Mouse (Mus musculus): Measurements from ENCODE around the gene Lrp10.

- TF ChIP-seq POLR2A (IDR thresholded peaks at IDR 0.05; ENCODE audit: low read depth, low read length) (no peak), CTCF (IDR thresholded peaks at IDR 0.05; ENCODE audit: extremely low read depth, insufficient read depth, insufficient read length, insufficient replicate concordance) (no peak)
These were observed 17.5 kb downstream of the Lrp10 start for GRCm38 (mm10) chr14:54481402-54481801.

Data from spleen, adult 2 months (tissue).